Mouse (Mus musculus): ENCODE data around the gene Cyct. TPM values are rescaled to one million over a fixed set of nuclear protein-coding genes. Genes with fewer than 3 reads are reported as not detected.

The Cyct gene
- total RNA-seq, 1 experiment: 9.3 TPM

DNA sequence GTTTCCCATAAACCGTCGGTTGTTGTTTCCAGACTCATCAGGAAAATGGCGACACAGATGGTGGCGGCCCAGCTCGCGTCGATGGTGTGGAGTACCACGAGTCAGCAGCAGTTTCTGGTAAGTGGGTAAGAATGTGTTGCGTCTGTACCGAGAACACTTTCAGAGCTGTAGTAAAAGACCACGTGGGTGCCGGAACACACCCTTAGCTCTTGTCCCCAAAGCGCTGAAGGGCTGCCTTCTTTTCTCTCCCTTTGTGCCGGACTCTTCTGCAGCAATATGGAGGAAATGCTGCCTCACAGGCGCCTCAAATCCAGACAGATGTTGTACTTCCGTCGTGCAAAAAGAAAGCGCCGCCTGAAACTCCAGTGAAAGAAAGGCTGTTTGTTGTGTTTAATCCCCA lies 18.4 kb upstream of the Cyct start:
- in situ Hi-C loops (cut with MboI; ENCODE audit: low sequenced_read_pairs in 2 of 2, unreplicated experiment in 2 of 2): no loop called here
- no peaks in the 10 kb centered on the region; a peak in 1 of 4 replicates for H3K4me1 ChIP-seq (ENCODE audit: control insufficient read depth in 2 of 2, insufficient read depth in 2 of 2, low read length in 2 of 2, poor library complexity in 1 of 2)

GRCm38 (mm10) chr2:76374544-76375206 lies 14.4 kb upstream of the Cyct start:
- H3K36me3 ChIP-seq (ENCODE audit: control insufficient read depth, insufficient read depth, low read length, poor library complexity, severe bottlenecking): peaks cover 24% of the 10 kb centered on the region
- H3K4me1 ChIP-seq (ENCODE audit: control insufficient read depth in 2 of 2, insufficient read depth in 2 of 2, low read length in 2 of 2, poor library complexity in 1 of 2): no peaks in the 10 kb centered on the region
- no peak overlapping the region for H3K9ac ChIP-seq (ENCODE audit: insufficient read depth, low read depth, low read length, poor library complexity, severe bottlenecking)
- no peaks in the 10 kb centered on the region for H3K9me3 ChIP-seq (ENCODE audit: control insufficient read depth, insufficient read depth, low read depth, low read length)
- no peak overlapping the region for H3K27ac ChIP-seq (ENCODE audit: insufficient read depth, low read depth, low read length, poor library complexity, severe bottlenecking)
- in situ Hi-C loops (cut with MboI; ENCODE audit: low sequenced_read_pairs in 2 of 2, unreplicated experiment in 2 of 2): no loop called here
- no peak overlapping the region for H3K4me3 ChIP-seq (ENCODE audit: insufficient read depth in 1 of 2, low read depth in 1 of 2, low read length in 2 of 2, poor library complexity in 1 of 2, severe bottlenecking in 1 of 2)
- TF ChIP-seq MAFK (IDR thresholded peaks at IDR 0.05; ENCODE audit: insufficient read depth, low read depth, low read length) (no peak), CHD2 (IDR thresholded peaks at IDR 0.05; ENCODE audit: low read depth, low read length) (no peak), ZNF384 (IDR thresholded peaks at IDR 0.05; ENCODE audit: low read depth, low read length) (no peak), HCFC1 (IDR thresholded peaks at IDR 0.05; ENCODE audit: borderline replicate concordance, insufficient read depth, low read length) (no peak), ZC3H11A (IDR thresholded peaks at IDR 0.05; ENCODE audit: borderline replicate concordance, low read depth, low read length) (no peak)
- no peak for DNase-seq (ENCODE audit: low read depth, low spot score)

More for the DNA sequence above, 18.4 kb upstream of the Cyct start:
- H3K27ac ChIP-seq (ENCODE audit: insufficient read depth, low read depth, low read length, poor library complexity, severe bottlenecking): no peak overlapping the region
- no peak for DNase-seq (ENCODE audit: low read depth, low spot score)
- H3K9ac ChIP-seq (ENCODE audit: insufficient read depth, low read depth, low read length, poor library complexity, severe bottlenecking): no peak overlapping the region
- TF ChIP-seq ZNF384 (IDR thresholded peaks at IDR 0.05; ENCODE audit: low read depth, low read length): no peak
- no peak for TF ChIP-seq HCFC1 (IDR thresholded peaks at IDR 0.05; ENCODE audit: borderline replicate concordance, insufficient read depth, low read length)
- TF ChIP-seq ZC3H11A (IDR thresholded peaks at IDR 0.05; ENCODE audit: borderline replicate concordance, low read depth, low read length): no peak
- no peak for TF ChIP-seq MAFK (IDR thresholded peaks at IDR 0.05; ENCODE audit: insufficient read depth, low read depth, low read length)
- H3K4me3 ChIP-seq (ENCODE audit: insufficient read depth in 1 of 2, low read depth in 1 of 2, low read length in 2 of 2, poor library complexity in 1 of 2, severe bottlenecking in 1 of 2): no peak overlapping the region
- H3K36me3 ChIP-seq (ENCODE audit: control insufficient read depth, insufficient read depth, low read length, poor library complexity, severe bottlenecking): peaks cover 31% of the 10 kb centered on the region
- H3K9me3 ChIP-seq (ENCODE audit: control insufficient read depth, insufficient read depth, low read depth, low read length): no peaks in the 10 kb centered on the region

GRCm38 (mm10) chr2:76372244-76372643 lies 12.0 kb upstream of the Cyct start:
- Histone ChIP-seq H3K9me3 (ENCODE audit: control insufficient read depth, insufficient read depth, low read depth, low read length) (no peaks in the 10 kb centered on the region), H3K27ac (ENCODE audit: insufficient read depth, low read depth, low read length, poor library complexity, severe bottlenecking) (no peak overlapping the region), H3K9ac (ENCODE audit: insufficient read depth, low read depth, low read length, poor library complexity, severe bottlenecking) (no peak overlapping the region), H3K4me1 (ENCODE audit: control insufficient read depth in 2 of 2, insufficient read depth in 2 of 2, low read length in 2 of 2, poor library complexity in 1 of 2) (peaks cover 2% of the 10 kb centered on the region in 2 experiments; a peak in 1 of 4 replicates), H3K36me3 (ENCODE audit: control insufficient read depth, insufficient read depth, low read length, poor library complexity, severe bottlenecking) (peaks cover 9% of the 10 kb centered on the region), H3K4me3 (ENCODE audit: insufficient read depth in 1 of 2, low read depth in 1 of 2, low read length in 2 of 2, poor library complexity in 1 of 2, severe bottlenecking in 1 of 2) (no peak overlapping the region)
- DNase-seq (ENCODE audit: low read depth, low spot score): no peak
- in situ Hi-C loops (cut with MboI; ENCODE audit: low sequenced_read_pairs in 2 of 2, unreplicated experiment in 2 of 2): no loop called here
- TF ChIP-seq MAFK (IDR thresholded peaks at IDR 0.05; ENCODE audit: insufficient read depth, low read depth, low read length) (no peak), CHD2 (IDR thresholded peaks at IDR 0.05; ENCODE audit: low read depth, low read length) (no peak), ZC3H11A (IDR thresholded peaks at IDR 0.05; ENCODE audit: borderline replicate concordance, low read depth, low read length) (no peak), ZNF384 (IDR thresholded peaks at IDR 0.05; ENCODE audit: low read depth, low read length) (no peak)

- H3K27ac ChIP-seq (ENCODE audit: insufficient read depth, low read depth, low read length, poor library complexity, severe bottlenecking): no peak overlapping the region
- TF ChIP-seq MAFK (IDR thresholded peaks at IDR 0.05; ENCODE audit: insufficient read depth, low read depth, low read length) (no peak), ZC3H11A (IDR thresholded peaks at IDR 0.05; ENCODE audit: borderline replicate concordance, low read depth, low read length) (no peak), ZNF384 (IDR thresholded peaks at IDR 0.05; ENCODE audit: low read depth, low read length) (no peak), CHD2 (IDR thresholded peaks at IDR 0.05; ENCODE audit: low read depth, low read length) (no peak), HCFC1 (IDR thresholded peaks at IDR 0.05; ENCODE audit: borderline replicate concordance, insufficient read depth, low read length) (no peak)
- H3K4me3 ChIP-seq (ENCODE audit: insufficient read depth in 1 of 2, low read depth in 1 of 2, low read length in 2 of 2, poor library complexity in 1 of 2, severe bottlenecking in 1 of 2): peak overlapping the region; percentile 70 to 92
- peak overlapping the region; percentile 90 for H3K9ac ChIP-seq (ENCODE audit: insufficient read depth, low read depth, low read length, poor library complexity, severe bottlenecking)
- in situ Hi-C loops (cut with MboI; ENCODE audit: low sequenced_read_pairs in 2 of 2, unreplicated experiment in 2 of 2): no loop called here
- DNase-seq (ENCODE audit: low read depth, low spot score): no peak
- peaks cover 5% of the 10 kb centered on the region for H3K36me3 ChIP-seq (ENCODE audit: control insufficient read depth, insufficient read depth, low read length, poor library complexity, severe bottlenecking)
- peaks cover 2% of the 10 kb centered on the region in 2 experiments; a peak in 1 of 4 replicates for H3K4me1 ChIP-seq (ENCODE audit: control insufficient read depth in 2 of 2, insufficient read depth in 2 of 2, low read length in 2 of 2, poor library complexity in 1 of 2)
- H3K9me3 ChIP-seq (ENCODE audit: control insufficient read depth, insufficient read depth, low read depth, low read length): no peaks in the 10 kb centered on the region
These were observed 10.3 kb upstream of the Cyct start for GRCm38 (mm10) chr2:76370656-76370922.
